Mouse (Mus musculus): ENCODE results near the gene Gm28308.

Gene Gm28308

DNA sequence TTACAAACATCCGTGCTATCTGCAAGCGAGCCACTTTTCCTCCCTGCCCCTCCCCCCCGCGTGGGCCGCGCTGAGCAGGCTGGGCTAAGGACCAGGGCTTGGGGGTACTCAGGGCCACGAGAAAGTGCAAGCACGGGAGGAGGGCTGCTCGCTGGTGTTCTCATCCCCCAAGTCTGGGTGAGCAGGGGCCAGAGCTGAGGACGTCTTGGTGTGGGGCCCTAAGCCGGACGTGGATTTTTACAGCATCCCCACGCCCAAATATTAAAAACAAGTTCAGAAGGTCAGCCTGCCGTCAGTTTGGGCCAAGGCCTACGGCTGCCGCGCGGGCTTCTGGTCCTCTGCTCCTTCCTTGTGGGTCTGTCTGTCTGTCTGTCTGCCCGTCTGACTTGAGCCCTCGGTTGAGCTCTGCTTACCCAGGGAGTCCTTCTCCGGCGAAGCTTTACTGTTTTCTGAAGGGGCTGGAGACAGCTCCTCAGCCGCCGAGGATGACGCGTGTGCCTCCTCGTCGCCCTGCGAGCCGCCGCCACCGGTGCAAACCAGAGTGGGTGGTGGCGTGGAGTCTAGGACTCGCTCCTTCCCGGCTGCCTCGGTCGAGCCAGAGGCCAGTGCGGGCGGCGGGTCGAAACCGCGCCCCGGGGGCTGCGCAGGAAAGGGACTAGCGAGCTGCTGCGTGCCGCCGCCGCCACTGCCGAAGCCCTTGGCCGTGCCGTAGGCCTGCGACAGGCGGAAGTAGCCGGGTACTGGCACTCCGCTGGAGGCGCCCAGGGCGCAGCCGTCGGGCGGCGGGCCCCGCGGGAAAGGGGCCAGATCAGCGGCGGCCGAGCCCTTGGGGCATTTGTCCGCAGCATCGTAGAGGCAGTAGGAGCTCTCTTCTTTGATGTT is 20.6 kb upstream of the Gm28308 start:
- intact Hi-C loops (cut with DNase I) = no loop called here

DNA sequence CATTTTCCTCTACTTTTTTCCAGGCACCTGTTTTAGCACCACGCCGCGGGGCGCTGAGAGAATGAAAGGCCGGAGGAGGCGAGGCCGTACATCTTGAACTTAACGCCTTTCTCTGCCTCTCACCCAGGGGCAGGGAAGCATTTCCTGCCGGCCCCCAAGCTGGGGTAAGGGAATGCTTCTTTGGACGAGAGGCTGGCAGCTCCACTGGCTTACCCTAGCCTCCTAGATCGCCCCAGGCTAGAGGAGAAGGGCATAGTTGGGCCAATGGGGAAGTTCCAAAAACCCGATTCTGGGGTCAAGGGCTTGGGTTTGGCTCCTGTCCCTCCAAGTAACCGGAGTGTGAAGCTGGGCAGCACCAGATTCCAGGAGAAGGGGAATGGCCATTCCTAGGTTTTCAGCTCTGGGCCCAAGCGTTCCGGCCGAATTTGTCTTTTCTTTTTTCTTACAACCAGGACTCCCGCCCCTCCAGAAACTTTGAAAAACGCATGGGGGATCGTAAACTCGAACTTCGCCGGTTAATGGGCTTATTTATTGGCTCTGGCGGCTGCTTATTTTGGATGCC is 19.9 kb upstream of the Gm28308 start:
- intact Hi-C loops (cut with DNase I) = no loop called here

GRCm38 (mm10) chr6:52232568-52232965 is 19.4 kb upstream of the Gm28308 start:
- intact Hi-C loops (cut with DNase I) = no loop called here

GRCm38 (mm10) chr6:52231885-52232567 is 18.9 kb upstream of the Gm28308 start:
- intact Hi-C loops (cut with DNase I) = no loop called here

DNA sequence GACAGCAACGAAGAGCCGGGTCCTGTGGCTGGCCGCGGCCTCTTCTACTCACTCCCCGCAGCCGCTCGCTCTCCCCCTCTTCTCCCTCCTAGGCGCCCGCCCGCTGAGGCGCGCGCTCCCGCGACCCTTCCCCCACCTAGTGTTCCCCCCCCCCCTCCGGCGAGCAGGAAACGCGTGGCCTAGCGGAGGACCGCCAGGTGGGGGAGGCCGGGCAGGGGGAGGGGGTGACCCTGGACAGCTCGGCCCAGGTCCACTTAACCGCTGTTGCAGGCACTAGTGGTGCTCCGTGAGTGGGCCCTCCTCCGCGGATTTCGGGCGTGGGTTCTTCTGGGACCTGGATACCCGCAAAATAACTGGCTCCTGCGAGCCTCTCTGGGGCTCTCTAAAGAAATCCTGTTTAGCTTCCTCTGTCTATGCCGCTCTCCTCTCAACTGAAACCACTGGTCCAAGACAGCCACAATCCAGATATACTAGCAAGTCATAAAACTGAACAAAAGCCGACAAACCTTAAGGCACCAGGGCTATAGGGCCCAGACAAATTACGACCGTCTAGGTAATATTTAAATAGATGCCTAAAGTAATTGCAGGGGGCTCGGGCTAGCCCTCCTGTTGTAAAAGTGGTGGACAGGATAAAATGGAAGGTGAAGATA is 17.5 kb upstream of the Gm28308 start, which contains the start of gene Hoxa9:
Gene Hoxa9 (minus strand): TSS at position 574 of the 650 bp plus-strand sequence.
- intact Hi-C loops (cut with DNase I) = no loop called here

DNA sequence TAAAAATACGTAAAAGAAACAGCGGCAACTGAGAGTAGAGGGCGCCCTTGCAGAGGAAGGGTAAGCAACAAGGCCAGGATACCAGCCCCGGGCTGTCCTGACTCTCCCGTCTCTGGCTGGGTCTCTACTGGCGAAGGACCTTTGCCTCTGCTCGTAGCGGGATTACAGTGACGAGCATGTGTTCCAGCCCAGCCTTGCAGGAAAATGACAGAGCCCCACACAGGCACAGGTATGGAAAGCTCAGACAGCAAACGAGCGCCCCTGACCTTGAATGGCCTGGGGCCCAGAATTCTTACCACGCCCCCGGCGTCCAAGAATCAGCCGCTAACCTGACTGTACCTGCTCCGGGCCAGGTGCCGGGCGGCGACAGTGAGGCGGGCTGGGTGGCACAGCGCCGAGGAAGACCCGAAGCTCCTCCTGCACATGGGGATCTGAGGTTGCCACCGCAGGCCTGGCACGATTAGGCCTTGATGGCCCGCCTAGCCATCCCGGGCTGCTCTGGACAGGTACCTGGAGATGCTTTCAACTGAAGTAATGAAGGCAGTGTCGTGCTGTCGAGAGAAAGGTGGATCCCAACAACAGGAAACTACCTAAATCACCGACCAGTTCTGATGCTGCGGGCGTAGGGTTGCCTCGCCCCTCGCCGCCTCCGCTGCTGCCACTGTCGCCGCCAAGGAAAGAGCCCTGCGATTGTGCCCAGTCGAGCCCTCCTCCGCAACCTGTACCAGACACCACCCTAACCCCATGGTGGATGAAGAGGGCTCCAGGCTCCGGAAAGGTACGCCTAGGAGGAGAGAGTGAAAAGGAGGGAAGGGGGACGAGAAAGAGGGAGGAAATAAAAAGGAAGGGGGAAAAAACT is 16.6 kb upstream of the Gm28308 start:
- intact Hi-C loops (cut with DNase I) = loop anchor here (5.0 to 10.0 kb wide), 2 partner anchors 845 to 1042 kb away; no protein-coding TSS in a partner anchor

GRCm38 (mm10) chr6:52228475-52229465 is 15.6 kb upstream of the Gm28308 start:
- intact Hi-C loops (cut with DNase I) = loop anchor here (5.0 to 10.0 kb wide), 2 partner anchors 844 to 1041 kb away; no protein-coding TSS in a partner anchor

DNA sequence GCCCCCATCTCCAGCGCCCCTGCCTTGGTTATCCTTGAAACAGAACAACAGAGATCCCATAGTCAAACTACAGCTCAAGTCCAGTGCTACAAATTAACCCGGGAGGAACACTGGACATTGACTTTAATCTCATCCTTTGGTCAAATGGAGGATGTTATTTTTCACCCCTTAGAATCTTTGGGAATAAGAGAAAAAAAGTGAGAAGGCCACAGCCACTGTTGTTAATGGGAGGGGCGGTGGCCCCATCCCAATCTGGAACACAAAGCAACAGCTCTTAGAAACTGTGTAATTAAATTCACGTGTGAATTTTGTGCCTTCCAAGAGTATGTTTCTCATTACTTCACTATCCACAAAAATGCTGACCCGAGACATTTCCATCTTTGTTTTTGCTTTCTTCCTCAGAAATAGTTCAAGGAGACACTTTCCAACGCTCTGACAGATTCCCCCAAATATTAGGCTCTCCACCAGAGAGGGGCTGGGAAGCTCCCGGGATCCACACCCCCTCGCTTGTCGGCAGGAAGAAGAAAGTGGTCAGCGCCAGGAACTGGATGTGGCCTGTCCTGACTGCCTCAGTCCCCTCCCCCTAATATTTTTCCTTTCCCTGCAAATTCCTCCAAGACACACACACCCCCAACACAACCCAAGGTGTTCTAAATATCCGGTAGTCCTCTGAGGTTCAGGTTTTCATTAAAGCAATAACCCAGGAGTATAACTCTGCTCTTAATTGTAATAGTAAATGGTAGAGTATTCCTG is 14.5 kb upstream of the Gm28308 start:
- intact Hi-C loops (cut with DNase I) = loop anchor here (5.0 to 10.0 kb wide), 2 partner anchors 843 to 1040 kb away; no protein-coding TSS in a partner anchor

DNA sequence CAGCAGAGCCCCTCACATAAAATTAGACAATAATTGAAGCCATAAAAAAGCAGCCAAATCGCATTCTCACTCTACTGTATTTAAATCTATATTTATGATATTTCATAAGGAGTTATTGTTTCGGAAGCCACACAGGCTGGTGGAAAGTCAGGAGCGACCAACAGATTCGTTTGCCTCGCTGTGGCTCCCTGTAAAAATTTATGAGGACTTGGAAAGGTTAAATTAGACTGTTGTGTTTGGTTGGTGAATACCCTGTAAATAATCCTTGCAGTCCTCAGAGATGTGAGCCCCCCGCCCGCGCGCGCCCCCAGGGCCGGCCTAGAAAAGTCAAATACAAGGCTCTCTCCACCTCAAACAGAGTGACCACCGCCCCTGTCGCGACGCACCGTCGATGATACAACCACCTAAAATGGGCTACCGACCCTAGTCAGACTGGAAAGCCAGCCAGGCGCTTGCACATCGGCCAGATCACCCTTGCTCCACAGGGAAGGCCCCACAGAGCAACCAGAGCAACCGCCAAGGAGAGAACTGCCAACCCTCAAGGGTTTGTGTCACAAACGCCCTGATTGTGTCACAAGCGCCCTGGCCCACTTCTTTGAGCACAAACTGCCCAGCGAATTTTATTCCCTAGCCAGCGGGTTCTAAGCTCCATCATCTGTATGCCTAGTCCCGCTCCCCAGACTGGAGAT is 13.6 kb upstream of the Gm28308 start:
- intact Hi-C loops (cut with DNase I) = loop anchor here (5.0 to 10.0 kb wide), 2 partner anchors 842 to 1039 kb away; no protein-coding TSS in a partner anchor

DNA sequence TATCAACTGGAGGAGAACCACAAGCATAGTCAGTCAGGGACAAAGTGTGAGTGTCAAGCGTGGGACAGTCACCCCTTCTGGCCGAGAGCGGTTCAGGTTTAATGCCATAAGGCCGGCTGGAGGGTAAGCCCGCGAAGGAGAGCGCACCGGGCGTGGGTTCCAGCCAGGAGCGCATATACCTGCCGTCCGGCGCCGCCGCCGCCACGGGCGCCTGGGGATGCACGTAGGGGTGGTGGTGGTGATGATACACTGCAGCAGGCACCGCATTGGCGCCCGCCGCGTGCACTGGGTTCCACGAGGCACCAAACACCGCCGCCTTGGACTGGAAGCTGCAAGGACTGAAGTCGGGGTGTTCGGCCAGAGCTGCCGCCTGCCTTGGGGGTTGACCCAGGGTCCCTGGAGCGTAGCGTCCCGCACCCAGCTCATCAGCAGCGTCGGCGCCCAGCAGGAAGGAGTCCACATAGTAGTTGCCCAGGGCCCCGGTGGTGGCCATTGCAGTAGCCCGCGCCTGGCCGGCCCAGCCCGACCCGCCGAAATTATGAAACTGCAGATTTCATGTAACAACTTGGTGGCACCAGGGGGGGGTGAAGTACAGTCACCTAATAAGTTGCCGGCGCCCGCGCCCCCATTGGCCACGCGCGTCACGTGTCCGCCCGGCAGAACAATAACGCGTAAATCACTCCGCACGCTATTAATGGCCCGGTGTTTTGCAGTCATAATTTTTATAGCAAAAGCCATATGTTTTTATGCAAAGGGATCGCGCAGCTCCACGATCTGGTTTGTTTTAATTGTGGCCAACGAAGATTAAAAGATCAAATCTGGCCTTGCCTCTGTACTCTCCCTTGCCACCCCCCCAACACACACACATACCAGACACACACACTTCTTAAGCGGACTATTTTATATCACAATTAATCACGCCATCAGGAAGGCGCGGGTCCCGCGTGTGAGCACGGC is 12.8 kb upstream of the Gm28308 start:
- intact Hi-C loops (cut with DNase I) = loop anchor here (5.0 to 10.0 kb wide), 2 partner anchors 841 to 1039 kb away; no protein-coding TSS in a partner anchor

DNA sequence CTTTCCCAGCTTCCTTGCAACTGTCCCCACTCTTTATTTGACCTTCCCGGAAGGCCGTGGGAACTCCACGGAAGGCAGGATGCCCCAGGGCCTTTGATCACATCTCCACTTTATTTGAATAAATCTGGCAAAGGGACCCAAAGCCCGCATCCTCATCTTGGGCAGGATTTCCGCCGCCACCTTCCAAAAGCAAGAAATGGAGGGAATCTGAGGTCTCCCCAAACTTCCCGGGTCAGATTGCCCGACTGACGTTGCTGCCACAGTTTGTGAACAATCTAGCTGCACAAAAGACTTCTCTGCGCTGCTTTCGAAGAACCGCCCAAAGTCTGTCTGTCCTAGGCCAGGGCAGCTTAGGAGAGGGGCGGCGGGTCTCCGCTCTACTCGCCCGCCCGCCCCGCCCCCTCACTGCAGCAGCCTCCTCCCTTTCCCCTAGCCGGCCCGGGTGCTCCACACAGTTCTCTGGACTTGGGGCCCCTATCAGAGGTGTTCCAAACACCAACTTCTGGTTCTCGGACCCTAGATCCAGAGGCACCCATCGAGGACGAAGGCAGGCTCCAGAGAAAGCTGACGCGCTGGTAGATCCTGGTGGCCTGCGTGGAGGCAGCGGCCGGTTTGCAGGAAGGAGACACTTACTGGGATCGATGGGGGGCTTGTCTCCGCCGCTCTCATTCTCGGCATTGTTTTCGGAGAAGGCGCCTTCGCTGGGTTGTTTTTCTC is 11.9 kb upstream of the Gm28308 start:
- intact Hi-C loops (cut with DNase I) = loop anchor here (5.0 to 10.0 kb wide), 3 partner anchors 638 to 1038 kb away; no protein-coding TSS in a partner anchor

DNA sequence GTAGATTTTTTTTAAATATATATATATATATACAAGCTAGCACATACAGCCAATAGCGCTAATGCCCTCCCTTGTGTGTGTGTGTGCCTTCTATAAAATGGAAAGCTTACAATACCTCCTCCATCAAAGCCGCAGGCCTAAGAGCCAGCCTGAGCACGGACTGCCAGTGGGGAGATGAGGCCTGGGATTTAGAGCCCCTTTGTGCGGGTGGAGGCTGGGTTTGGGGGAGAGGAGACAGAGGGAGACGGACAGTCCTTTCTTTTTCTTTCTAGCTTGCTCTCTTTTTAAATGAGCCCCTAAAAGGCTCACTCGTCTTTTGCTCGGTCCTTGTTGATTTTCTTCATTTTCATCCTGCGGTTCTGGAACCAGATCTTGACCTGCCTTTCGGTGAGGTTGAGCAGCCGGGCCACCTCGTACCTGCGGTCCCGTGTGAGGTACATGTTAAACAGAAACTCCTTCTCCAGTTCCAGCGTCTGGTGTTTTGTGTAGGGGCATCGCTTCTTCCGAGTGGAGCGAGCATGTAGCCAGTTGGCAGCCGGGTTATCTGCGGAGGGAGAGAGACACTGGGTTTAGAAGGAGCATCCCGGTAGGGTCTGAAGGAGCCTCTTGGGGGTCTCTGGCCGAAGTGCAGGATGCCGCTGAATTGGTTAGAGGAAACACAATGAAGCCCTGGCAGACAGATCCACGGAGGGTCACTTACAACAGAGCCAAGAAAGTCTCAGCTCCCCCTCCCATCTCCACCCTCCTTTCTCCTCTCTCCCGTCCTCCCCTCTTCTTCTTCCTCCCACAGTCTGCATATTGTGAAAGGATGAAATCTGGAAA is 11.0 kb upstream of the Gm28308 start:
- intact Hi-C loops (cut with DNase I) = loop anchor here (5.0 to 10.0 kb wide), 2 partner anchors 637 to 839 kb away; no protein-coding TSS in a partner anchor

GRCm38 (mm10) chr6:52222729-52223128 is 9.6 kb upstream of the Gm28308 start:
- intact Hi-C loops (cut with DNase I) = loop anchor here (5.0 to 10.0 kb wide), 2 partner anchors 635 to 838 kb away; no protein-coding TSS in a partner anchor

DNA sequence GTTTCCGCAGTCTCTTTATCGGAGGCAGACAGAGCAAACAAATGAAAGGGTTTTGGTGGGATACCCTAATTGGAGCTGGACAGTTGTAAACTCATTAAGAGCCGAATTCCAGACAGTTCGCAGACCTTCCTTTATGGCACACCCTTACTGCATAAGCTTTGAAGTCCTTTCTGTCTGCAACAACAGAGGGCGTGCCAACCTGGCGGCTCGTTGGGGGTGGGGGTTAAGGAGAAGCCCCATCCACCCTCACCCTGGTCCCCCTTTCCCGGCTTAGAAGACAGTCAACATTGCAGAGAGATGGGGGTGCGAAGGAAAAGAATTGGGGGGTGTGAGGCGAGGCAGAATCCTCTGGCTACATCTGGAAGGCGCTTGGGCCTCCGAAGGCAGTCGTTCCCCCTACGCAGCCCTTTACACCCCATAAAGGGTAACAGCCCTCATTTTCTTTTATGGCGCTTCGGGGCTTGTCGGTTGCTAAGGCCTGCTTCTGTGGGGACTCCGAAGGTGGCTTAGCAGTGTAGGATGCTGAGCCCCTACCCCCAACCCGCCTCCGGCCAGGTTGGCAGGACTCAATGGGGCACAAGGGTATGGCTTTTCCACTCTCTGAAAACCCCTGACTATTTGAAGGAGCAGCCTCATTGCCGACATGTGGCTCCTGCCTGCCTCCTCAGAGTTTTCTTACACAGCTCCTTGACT is 9.0 kb upstream of the Gm28308 start:
- intact Hi-C loops (cut with DNase I) = loop anchor here (5.0 to 10.0 kb wide), 2 partner anchors 635 to 837 kb away; no protein-coding TSS in a partner anchor

All from adrenal gland (tissue).